Mouse (Mus musculus) liver, adult 2 months (tissue): Measurements from ENCODE around the gene 1700042G07Rik.

Experiments
- CTCF ChIP-seq: fragments of 200-500 bp; IDR thresholded peaks from 2 replicates; pipeline ENCODE4 v1.5.1; 2011; ENCODE audit warnings: low read depth, low read length, control low read depth
- POLR2A ChIP-seq: fragments of 200-500 bp; IDR thresholded peaks from 2 replicates; pipeline ENCODE4 v1.6.1; 2011; ENCODE audit warnings: low read length, control low read depth; ENCODE audit not compliant: insufficient read depth; ENCODE audit errors: extremely low read depth

DNA sequence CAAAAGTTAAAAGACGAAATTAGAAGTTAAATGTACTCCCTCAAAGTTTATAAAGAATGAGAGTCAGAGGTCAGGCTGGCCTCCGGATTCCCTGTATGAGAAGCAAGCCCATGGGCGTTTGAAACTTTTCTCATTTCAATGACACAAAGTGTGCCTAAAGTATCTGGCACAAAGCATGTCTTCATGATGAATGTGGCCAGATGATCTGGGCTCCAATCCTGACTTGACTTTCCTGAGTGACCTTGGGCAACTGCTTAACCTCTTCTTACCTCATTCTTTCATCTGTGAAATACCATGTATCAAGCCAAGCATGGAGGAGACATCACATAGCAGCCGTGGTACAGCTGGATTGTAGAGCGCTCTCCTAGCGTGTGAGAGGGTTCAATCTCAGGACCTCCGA is 30.9 kb upstream of the 1700042G07Rik start:
- no peak for TF ChIP-seq POLR2A
- no peak for TF ChIP-seq CTCF
